Mouse (Mus musculus) heart, adult 8-10 months (tissue): ENCODE data around the gene Myadml2. TPM values are rescaled to one million over a fixed set of nuclear protein-coding genes. Genes with fewer than 3 reads are reported as not detected.
"Not testable (repeated sequence)": the region's sequence is repeated elsewhere in the genome, so short reads cannot be mapped to it uniquely, and the experiment has no call there.

Experiments
- DNase-seq: peaks from one replicate; pipeline ENCODE4 v3.0.0; 2022; ENCODE audit warnings: low spot score
- total RNA-seq, 4 experiments: library from RNA; stranded (reverse); gene quantifications; 2 replicates each; pipeline ENCODE4 v1.2.4; 2022

Gene Myadml2
- 100 to 1,000 TPM in 2 of 4 experiments, 10 to 100 TPM in 2; 90.6 to 123 (median 103) TPM for total RNA-seq

- DNase-seq = no peak
These were observed at the start of gene Myadml2 for GRCm38 (mm10) chr11:120648001-120648476. Myadml2 (minus strand) TSS chr11:120648158.

GRCm38 (mm10) chr11:120697741-120698140 lies 49.8 kb upstream of the Myadml2 start:
- DNase-seq = peak; percentile 66

DNA sequence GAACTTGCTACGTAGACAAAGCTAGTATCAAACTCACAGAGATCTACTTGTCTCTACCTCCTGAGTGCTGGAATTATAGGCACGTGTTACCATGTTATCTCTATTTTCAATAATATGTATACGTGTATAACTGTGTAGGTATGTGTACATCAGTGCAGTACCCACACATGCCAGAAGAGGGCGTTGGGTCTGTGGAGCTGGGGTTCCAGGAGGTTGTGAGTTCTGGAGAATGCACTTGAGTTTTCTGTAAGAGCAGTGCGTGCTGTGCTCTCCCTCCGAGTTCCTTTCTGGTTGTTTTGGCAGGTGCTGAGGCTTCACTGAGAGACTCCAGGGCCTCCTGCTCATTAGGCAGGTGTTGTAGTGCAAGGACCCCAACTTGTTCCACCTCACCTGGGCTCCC lies 48.6 kb upstream of the Myadml2 start:
- DNase-seq = no peak

GRCm38 (mm10) chr11:120695641-120696040 lies 47.7 kb upstream of the Myadml2 start:
- DNase-seq = no peak

DNA sequence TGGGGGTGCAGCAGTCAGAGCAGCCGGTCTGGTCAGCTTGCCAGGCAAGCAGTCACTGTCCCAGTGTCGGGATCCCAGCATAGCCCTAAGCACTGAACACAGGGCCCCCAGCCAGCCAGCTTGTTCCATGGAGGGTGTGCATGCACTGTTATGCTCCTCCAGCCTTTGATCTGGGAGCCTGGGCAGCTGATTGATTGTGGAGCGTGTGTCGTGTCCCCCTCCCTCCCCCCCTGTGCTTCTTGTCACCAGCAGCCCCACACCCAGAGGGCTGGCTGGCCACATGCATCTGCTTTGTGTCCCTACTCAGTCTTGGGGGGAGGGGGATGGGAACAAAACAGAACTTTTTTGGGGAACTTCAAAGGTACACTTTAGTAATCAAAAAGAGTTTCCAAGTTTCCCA lies 47.2 kb upstream of the Myadml2 start:
- no peak for DNase-seq

GRCm38 (mm10) chr11:120693461-120693860 lies 45.5 kb upstream of the Myadml2 start:
- no peak for DNase-seq

- no peak for DNase-seq
These were observed 44.6 kb upstream of the Myadml2 start for GRCm38 (mm10) chr11:120692471-120693011.

- DNase-seq = no peak
These were observed 41.4 kb upstream of the Myadml2 start for GRCm38 (mm10) chr11:120689365-120689764.

GRCm38 (mm10) chr11:120686650-120687272 lies 38.8 kb upstream of the Myadml2 start:
- DNase-seq = no peak

DNA sequence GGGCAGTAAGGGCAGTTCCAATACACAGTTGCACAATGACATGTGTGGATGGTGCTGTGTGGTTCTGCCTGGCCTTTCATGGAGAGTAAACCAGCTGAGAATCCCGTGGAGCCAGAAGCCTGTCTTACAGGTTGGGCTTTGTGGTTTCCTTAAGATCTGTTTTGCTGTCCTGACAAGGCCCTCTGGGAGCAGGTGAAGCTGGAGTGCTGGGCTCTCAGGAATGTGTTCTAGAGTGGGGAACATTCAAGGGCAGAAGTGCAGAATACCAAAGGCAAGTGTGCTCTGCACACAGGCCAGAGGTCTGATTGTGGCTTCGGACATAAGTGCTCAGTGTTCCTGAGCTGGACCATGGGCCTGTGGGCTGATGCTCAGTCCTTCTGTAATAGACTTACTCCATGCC lies 36.7 kb upstream of the Myadml2 start:
- DNase-seq = no peak

DNA sequence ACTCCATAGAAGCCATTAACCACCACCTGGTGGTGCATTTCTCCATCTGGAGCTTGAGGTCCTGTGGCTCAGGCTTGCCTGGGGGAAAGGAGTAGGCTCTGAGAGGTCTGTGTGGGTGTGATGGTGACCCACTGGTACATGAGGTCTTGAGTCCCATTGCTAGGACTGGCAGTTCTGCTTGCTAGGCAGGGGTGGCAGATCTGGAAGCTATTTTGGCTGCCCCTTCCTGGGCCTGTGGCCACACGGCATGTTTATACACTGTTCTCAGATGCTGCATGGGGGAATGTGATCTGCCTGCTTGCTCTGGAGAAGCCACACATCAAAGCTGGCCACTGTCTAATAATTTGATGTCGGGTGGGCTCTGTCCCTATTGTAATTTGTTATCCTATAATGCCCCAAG lies 36.1 kb upstream of the Myadml2 start:
- DNase-seq = no peak

- no peak for DNase-seq
These were observed 35.6 kb upstream of the Myadml2 start for GRCm38 (mm10) chr11:120683536-120683935.

- no peak for DNase-seq
These were observed 34.7 kb upstream of the Myadml2 start for GRCm38 (mm10) chr11:120682683-120683082.

DNA sequence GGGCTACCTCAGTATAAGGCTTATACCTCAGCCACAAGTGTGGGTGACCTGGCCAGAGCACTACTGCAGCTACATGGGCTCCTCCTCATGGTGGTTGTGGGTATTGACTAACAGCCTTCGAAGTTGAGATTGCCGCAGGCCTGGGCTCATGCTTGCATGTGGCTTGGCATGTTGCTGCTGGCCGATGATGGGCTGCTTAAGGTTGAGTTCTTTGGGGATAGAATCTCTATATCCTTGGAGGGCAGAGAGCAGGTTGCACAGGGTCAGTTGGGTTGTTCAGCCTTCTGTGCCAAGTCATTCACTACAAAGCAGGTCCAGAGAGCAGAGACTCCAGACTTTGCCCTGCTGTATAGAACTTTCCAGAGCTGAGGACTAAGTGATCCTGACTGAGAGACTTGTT lies 32.0 kb upstream of the Myadml2 start:
- DNase-seq = no peak

DNA sequence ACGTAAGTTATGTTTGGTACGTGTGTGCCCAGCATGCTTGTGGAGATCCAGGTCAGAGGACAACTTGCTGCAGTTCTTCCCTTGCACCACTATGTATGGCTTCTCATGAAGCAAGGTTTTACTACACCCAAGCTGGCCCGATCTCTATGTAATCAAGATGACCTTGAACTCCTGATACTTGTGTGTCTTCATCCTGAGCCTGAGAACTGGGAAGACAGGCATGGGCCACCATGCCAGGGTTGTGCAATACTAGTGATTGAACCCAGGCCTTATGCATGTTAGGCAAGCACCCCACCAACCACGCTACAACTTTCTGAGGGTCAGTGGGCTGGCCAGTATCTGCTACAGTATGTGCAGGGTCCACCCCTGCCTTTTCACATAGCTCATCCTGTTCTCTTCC lies 29.0 kb upstream of the Myadml2 start:
- DNase-seq = no peak

- not testable (repeated sequence) for DNase-seq
These were observed 27.9 kb upstream of the Myadml2 start for GRCm38 (mm10) chr11:120675875-120676274.

GRCm38 (mm10) chr11:120673594-120674122 lies 25.7 kb upstream of the Myadml2 start:
- no peak for DNase-seq

- DNase-seq = peak; percentile 91
These were observed 25.0 kb upstream of the Myadml2 start, which contains the start of gene Aspscr1 for GRCm38 (mm10) chr11:120672687-120673593. Aspscr1 (plus strand) TSS chr11:120672973.

DNA sequence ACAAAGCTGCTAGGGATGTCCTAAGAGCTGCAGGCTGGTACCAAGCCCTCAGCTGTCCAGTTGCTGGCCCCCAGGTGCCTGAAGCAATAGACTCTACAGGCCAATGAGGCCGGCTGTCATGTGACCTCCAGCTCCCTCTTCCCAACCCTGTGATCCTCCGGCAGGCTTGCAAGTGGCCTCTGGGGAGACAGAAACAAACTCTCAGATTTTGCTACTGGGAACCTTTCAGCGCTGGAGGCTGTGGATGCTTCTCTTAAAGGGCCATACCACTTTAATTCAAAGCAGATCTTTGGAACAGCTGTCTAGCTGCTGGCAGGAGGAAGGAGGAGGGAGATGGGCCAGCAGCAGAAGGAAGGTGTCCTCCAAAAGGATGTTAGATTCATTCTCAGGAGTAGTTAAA lies 18.7 kb upstream of the Myadml2 start:
- no peak for DNase-seq

DNA sequence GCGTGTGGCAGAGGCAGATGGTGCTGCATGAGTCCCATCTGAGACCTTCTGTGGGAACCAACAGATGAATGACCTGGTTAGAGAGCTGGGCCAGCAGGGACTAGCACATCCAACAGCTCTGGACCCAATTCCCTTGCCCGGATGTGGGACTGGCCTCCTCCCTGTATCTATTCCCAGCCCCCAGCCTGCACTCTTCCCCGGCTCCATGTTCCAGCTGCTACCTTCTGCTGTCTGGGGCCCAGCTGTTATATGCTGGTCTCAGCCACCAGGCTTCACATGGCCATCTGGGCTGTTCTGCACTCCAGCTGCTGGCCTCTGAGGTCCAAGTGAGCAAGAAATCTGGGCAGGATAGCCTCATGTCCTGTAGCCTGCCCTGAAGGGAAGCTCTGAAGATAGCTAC lies 17.4 kb upstream of the Myadml2 start:
- peak; percentile 75 for DNase-seq

GRCm38 (mm10) chr11:120663714-120664113 lies 15.8 kb upstream of the Myadml2 start:
- DNase-seq = no peak

DNA sequence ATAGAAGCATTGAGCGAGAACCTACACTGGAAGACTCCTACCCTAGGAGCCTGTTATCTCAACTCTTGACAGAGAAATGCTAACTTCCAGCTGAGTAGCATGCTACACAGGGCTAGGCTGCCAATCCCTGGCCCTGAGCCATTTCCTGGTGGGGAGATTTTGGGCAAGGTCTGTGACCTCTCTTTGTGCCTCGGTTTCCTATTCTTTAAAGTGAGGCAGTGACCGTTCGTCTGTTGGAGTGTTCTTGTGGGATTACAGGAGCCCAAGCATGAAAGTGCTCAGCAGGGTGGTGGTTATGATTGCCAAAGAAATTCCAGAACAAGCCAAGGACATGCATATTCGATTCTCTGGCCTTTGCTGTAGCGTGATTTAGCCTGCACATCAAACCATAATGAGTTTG lies 14.8 kb upstream of the Myadml2 start:
- no peak for DNase-seq
